Mouse (Mus musculus): ENCODE measurements around the gene Olfr435. TPM values are rescaled to one million over a fixed set of nuclear protein-coding genes. Genes with fewer than 3 reads are reported as not detected.

The Olfr435 gene
- total RNA-seq (2021) (not detected), polyA plus RNA-seq (2012; rRNA removed) (not detected in 2 replicates)
- long read RNA-seq, result 0 reads

DNA sequence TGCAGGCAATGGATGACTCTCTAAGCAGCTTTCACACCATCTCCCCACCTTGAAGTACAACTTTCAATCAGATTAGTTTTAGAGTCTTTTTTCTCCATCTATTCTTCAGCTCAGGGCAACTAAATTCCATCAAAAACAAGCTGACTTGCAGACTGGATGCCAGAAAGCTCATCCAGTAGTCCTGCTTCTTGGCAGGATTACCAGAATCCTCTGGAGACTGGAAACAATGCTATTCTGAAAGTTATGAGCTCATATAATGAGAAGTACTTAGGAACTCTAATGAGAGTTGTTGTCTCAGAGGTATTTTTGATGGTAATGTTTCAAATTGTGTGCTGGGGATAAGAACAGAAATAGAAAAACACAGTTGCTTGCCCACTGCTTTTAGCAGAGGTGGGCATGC is at the start of gene Olfr435:
Olfr435 (plus strand) TSS at position 366 of the 400 bp plus-strand sequence.
- DNase-seq, result no peak
- no peak within 1 kb of the TSS for H3K27ac ChIP-seq
- H3K4me3 ChIP-seq, result no peak within 1 kb of the TSS
- intact Hi-C loops (cut with DNase I), result no loop called here
- H3K79me2 ChIP-seq (replicated peaks; ENCODE audit: control insufficient read depth, insufficient read depth, low read length), result no peaks in the 10 kb centered on the region
- no peaks in the 10 kb centered on the region for H3K4me1 ChIP-seq (ENCODE audit: control insufficient read depth, insufficient read depth, low read length)
- TF ChIP-seq POLR2A (IDR thresholded peaks at IDR 0.05; ENCODE audit: insufficient read depth, low read depth, low read length) (no peak), CTCF (IDR thresholded peaks at IDR 0.05) (no peak), EP300 (IDR thresholded peaks at IDR 0.05; ENCODE audit: insufficient read depth, low read depth, low read length) (no peak)
- no peaks in the 10 kb centered on the region for H3K36me3 ChIP-seq (ENCODE audit: control insufficient read depth, insufficient read depth, low read length)
- no peaks in the 10 kb centered on the region for H3K27me3 ChIP-seq (ENCODE audit: control insufficient read depth, insufficient read depth, low read length)
- no peak within 1 kb of the TSS for H3K9ac ChIP-seq (ENCODE audit: low read depth, low read length)

GRCm38 (mm10) chr6:43159502-43159901 is 37.4 kb upstream of the Olfr435 start:
- DNase-seq, result no peak
- WGBS, result 28% methylated on average over 1 of the region's 1 CpGs
- no peaks in the 10 kb centered on the region for H3K79me2 ChIP-seq (replicated peaks; ENCODE audit: control insufficient read depth, insufficient read depth, low read length)

DNA sequence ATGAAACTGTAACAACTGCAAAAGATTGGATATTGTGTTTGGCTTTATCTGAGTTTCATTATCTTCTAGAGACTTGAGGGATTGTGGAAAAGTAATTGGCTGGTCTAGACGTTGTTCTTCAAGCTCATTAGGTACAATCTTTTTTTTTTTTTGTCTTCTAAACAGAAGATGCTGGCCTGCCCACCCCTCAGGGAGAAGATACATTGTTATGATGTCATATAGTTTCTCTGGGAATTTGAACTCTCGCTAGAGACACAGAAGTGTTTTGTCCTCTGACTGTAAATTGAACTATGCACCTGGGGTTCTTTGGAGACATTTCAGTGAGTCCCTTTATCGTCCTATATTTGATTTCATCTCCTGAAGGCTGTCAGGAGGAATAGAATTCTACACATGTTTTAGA is 34.0 kb upstream of the Olfr435 start, which contains the start of gene Olfr437:
Olfr437 (plus strand) TSS at position 301 of the 400 bp plus-strand sequence.
- Histone ChIP-seq H3K27ac (no peak within 1 kb of the TSS), H3K36me3 (ENCODE audit: control insufficient read depth, insufficient read depth, low read length) (no peaks in the 10 kb centered on the region), H3K79me2 (replicated peaks; ENCODE audit: control insufficient read depth, insufficient read depth, low read length) (no peaks in the 10 kb centered on the region), H3K4me1 (ENCODE audit: control insufficient read depth, insufficient read depth, low read length) (no peaks in the 10 kb centered on the region), H3K4me3 (no peak within 1 kb of the TSS), H3K27me3 (ENCODE audit: control insufficient read depth, insufficient read depth, low read length) (no peaks in the 10 kb centered on the region), H3K9ac (ENCODE audit: low read depth, low read length) (no peak within 1 kb of the TSS)
- intact Hi-C loops (cut with DNase I), result no loop called here
- 47% methylated on average over 3 of the region's 3 CpGs for WGBS
- no peak for DNase-seq
- TF ChIP-seq CTCF (IDR thresholded peaks at IDR 0.05) (no peak), EP300 (IDR thresholded peaks at IDR 0.05; ENCODE audit: insufficient read depth, low read depth, low read length) (no peak), POLR2A (IDR thresholded peaks at IDR 0.05; ENCODE audit: insufficient read depth, low read depth, low read length) (no peak)

More at GRCm38 (mm10) chr6:43159502-43159901, 37.4 kb upstream of the Olfr435 start:
- no peaks in the 10 kb centered on the region for H3K36me3 ChIP-seq (ENCODE audit: control insufficient read depth, insufficient read depth, low read length)
- no peak overlapping the region for H3K4me3 ChIP-seq
- no peak overlapping the region for H3K9ac ChIP-seq (ENCODE audit: low read depth, low read length)
- H3K27ac ChIP-seq, result no peak overlapping the region
- no peaks in the 10 kb centered on the region for H3K27me3 ChIP-seq (ENCODE audit: control insufficient read depth, insufficient read depth, low read length)
- no peaks in the 10 kb centered on the region for H3K4me1 ChIP-seq (ENCODE audit: control insufficient read depth, insufficient read depth, low read length)
- intact Hi-C loops (cut with DNase I), result no loop called here
- TF ChIP-seq POLR2A (IDR thresholded peaks at IDR 0.05; ENCODE audit: insufficient read depth, low read depth, low read length) (no peak), EP300 (IDR thresholded peaks at IDR 0.05; ENCODE audit: insufficient read depth, low read depth, low read length) (no peak), CTCF (IDR thresholded peaks at IDR 0.05) (no peak)

DNA sequence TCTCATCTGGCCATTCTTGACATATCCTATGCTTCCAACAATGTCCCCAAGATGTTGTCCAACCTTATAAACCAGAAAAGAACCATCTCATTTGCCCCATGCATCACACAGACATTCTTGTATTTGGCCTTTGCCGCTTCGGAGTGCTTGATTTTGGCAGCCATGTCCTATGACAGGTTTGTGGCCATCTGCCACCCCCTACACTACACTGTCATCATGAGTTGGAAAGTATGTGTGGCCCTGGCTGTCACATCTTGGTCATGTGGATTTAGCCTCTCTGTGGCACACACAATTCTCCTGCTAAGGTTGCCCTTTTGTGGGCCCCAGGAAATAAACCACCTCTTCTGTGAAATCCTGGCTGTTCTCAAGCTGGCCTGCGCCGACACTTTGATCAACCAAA is 29.7 kb upstream of the Olfr435 start:
- WGBS, result 92% methylated on average over 4 of the region's 4 CpGs
- Histone ChIP-seq H3K36me3 (ENCODE audit: control insufficient read depth, insufficient read depth, low read length) (no peaks in the 10 kb centered on the region), H3K4me1 (ENCODE audit: control insufficient read depth, insufficient read depth, low read length) (no peaks in the 10 kb centered on the region), H3K27me3 (ENCODE audit: control insufficient read depth, insufficient read depth, low read length) (no peaks in the 10 kb centered on the region), H3K27ac (no peak overlapping the region), H3K9ac (ENCODE audit: low read depth, low read length) (no peak overlapping the region), H3K4me3 (no peak overlapping the region), H3K79me2 (replicated peaks; ENCODE audit: control insufficient read depth, insufficient read depth, low read length) (no peaks in the 10 kb centered on the region)
- TF ChIP-seq CTCF (IDR thresholded peaks at IDR 0.05) (no peak), POLR2A (IDR thresholded peaks at IDR 0.05; ENCODE audit: insufficient read depth, low read depth, low read length) (no peak), EP300 (IDR thresholded peaks at IDR 0.05; ENCODE audit: insufficient read depth, low read depth, low read length) (no peak)
- no peak for DNase-seq
- intact Hi-C loops (cut with DNase I), result no loop called here

- TF ChIP-seq EP300 (IDR thresholded peaks at IDR 0.05; ENCODE audit: insufficient read depth, low read depth, low read length) (no peak), POLR2A (IDR thresholded peaks at IDR 0.05; ENCODE audit: insufficient read depth, low read depth, low read length) (no peak), CTCF (IDR thresholded peaks at IDR 0.05) (no peak)
- intact Hi-C loops (cut with DNase I), result no loop called here
Observed at GRCm38 (mm10) chr6:43171840-43172239, 25.1 kb upstream of the Olfr435 start, which contains the start of gene Olfr13. TSS of gene Olfr13 (plus strand) at chr6:43172140.

GRCm38 (mm10) chr6:43178129-43178528 is 18.8 kb upstream of the Olfr435 start:
- H3K4me1 ChIP-seq (ENCODE audit: control insufficient read depth, insufficient read depth, low read length), result no peaks in the 10 kb centered on the region

More at GRCm38 (mm10) chr6:43171840-43172239, 25.1 kb upstream of the Olfr435 start, which contains the start of gene Olfr13:
- Histone ChIP-seq H3K9ac (ENCODE audit: low read depth, low read length) (no peak within 1 kb of the TSS), H3K4me3 (no peak within 1 kb of the TSS), H3K36me3 (ENCODE audit: control insufficient read depth, insufficient read depth, low read length) (no peaks in the 10 kb centered on the region), H3K27me3 (ENCODE audit: control insufficient read depth, insufficient read depth, low read length) (no peaks in the 10 kb centered on the region), H3K4me1 (ENCODE audit: control insufficient read depth, insufficient read depth, low read length) (no peaks in the 10 kb centered on the region), H3K27ac (no peak within 1 kb of the TSS), H3K79me2 (replicated peaks; ENCODE audit: control insufficient read depth, insufficient read depth, low read length) (no peaks in the 10 kb centered on the region)
- DNase-seq, result no peak
- 54% methylated on average over 4 of the region's 4 CpGs for WGBS

More at GRCm38 (mm10) chr6:43178129-43178528, 18.8 kb upstream of the Olfr435 start:
- DNase-seq, result no peak
- H3K4me3 ChIP-seq, result no peak overlapping the region
- H3K27ac ChIP-seq, result no peak overlapping the region
- intact Hi-C loops (cut with DNase I), result no loop called here
- TF ChIP-seq CTCF (IDR thresholded peaks at IDR 0.05) (no peak), POLR2A (IDR thresholded peaks at IDR 0.05; ENCODE audit: insufficient read depth, low read depth, low read length) (no peak), EP300 (IDR thresholded peaks at IDR 0.05; ENCODE audit: insufficient read depth, low read depth, low read length) (no peak)
- H3K27me3 ChIP-seq (ENCODE audit: control insufficient read depth, insufficient read depth, low read length), result no peaks in the 10 kb centered on the region
- H3K79me2 ChIP-seq (replicated peaks; ENCODE audit: control insufficient read depth, insufficient read depth, low read length), result no peaks in the 10 kb centered on the region
- 56% methylated on average over 1 of the region's 1 CpGs for WGBS
- H3K36me3 ChIP-seq (ENCODE audit: control insufficient read depth, insufficient read depth, low read length), result no peaks in the 10 kb centered on the region
- no peak overlapping the region for H3K9ac ChIP-seq (ENCODE audit: low read depth, low read length)

Measured in heart, adult 2 months (tissue).